Mouse (Mus musculus): Measurements from ENCODE around the gene Smarca1.

- no peak for TF ChIP-seq CTCF (IDR thresholded peaks at IDR 0.05; ENCODE audit: low read depth, low read length)
- TF ChIP-seq GATA1 (IDR thresholded peaks at IDR 0.05; ENCODE audit: borderline replicate concordance, low read length) = no peak
Observed at GRCm38 (mm10) chrX:47880052-47880451, 12.7 kb downstream of the Smarca1 start.
